Mouse (Mus musculus) kidney, adult 2 months (tissue): ENCODE measurements around the gene Il34.

Experiments used
- CTCF ChIP-seq: fragments of 200-500 bp; conservative IDR thresholded peaks from 2 replicates; pipeline ENCODE4 v1.5.1; 2011; ENCODE audit warnings: low read depth, mild to moderate bottlenecking, control low read depth, low read length, moderate library complexity, mixed read lengths; ENCODE audit not compliant: insufficient read depth, insufficient read length
- POLR2A ChIP-seq: fragments of 200-500 bp; IDR thresholded peaks from one replicate; pipeline ENCODE4 v1.6.1; 2011; ENCODE audit warnings: low read depth, low read length, control low read depth

DNA sequence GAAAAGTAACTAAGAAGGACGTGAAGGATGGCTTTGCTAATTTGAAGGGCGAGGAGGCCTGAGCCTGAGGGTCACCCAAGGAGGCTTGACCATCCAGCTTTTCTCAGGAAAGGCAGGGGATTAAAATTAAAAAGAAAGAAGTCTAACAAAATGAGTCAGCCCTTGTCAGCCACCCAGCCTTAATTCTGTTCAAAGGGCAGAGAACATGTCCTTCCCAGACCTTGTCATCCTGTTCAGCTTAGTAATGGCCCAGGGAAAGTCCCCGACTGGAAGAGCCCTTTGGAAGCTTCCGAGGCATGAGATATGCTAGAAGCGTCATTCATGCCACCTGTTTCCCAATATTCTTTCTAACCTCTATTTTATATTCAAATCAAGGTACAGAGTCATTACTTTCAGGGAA, 2.7 kb downstream of the Il34 start:
- TF ChIP-seq CTCF (no peak), POLR2A (no peak)
